Mouse (Mus musculus) stomach, embryonic 14.5 days (tissue): ENCODE data around the gene Nmu. TPM values are rescaled to one million over a fixed set of nuclear protein-coding genes. Genes with fewer than 3 reads are reported as not detected.

Experiments used
- ATAC-seq: fragments of 200-750 bp; cut with Nextera tagmentation; 2 replicates; pipeline ENCODE4 v1.8.0; 2017; ENCODE audit warnings: low read depth, moderate TSS enrichment; ENCODE audit not compliant: insufficient number of reproducible peaks, insufficient read depth, low FRiP score
- H3K27ac ChIP-seq: fragments of 300-500 bp; sonication (generic); 2 replicates; pipeline ENCODE4 v1.5.1; 2014; ENCODE audit warnings: mild to moderate bottlenecking, low read length, moderate library complexity, mixed read lengths
- H3K27me3 ChIP-seq: fragments of 300-500 bp; sonication (generic); 2 replicates; pipeline ENCODE4 v1.6.1; 2014; ENCODE audit warnings: low read length, control low read depth, mixed read lengths; ENCODE audit not compliant: control insufficient read depth, insufficient read depth
- H3K36me3 ChIP-seq: fragments of 300-500 bp; sonication (generic); 2 replicates; pipeline ENCODE4 v1.6.1; 2014; ENCODE audit warnings: mild to moderate bottlenecking, control low read depth, low read length, moderate library complexity, mixed read lengths; ENCODE audit not compliant: control insufficient read depth, insufficient read depth
- H3K4me1 ChIP-seq: fragments of 300-500 bp; sonication (generic); 2 replicates; pipeline ENCODE4 v1.6.1; 2014; ENCODE audit warnings: low read length, control low read depth, mixed read lengths; ENCODE audit not compliant: control insufficient read depth, insufficient read depth
- H3K4me2 ChIP-seq: fragments of 300-500 bp; sonication (generic); replicated peaks from 2 replicates; pipeline ENCODE4 v1.6.1; 2014; ENCODE audit warnings: low read depth, low read length, control low read depth
- H3K4me3 ChIP-seq: fragments of 300-500 bp; sonication (generic); 2 replicates; pipeline ENCODE4 v1.5.1; 2014; ENCODE audit warnings: low read depth, low read length, control low read depth
- H3K9ac ChIP-seq: fragments of 300-500 bp; sonication (generic); replicated peaks from 2 replicates; pipeline ENCODE4 v1.6.1; 2014; ENCODE audit warnings: low read depth, mild to moderate bottlenecking, control low read depth, low read length, moderate library complexity, mixed read lengths
- H3K9me3 ChIP-seq: fragments of 300-500 bp; sonication (generic); 2 replicates; pipeline ENCODE4 v1.6.1; 2016; ENCODE audit warnings: low read depth, low read length, control low read depth; ENCODE audit not compliant: control insufficient read depth
- WGBS: fragments of 180-500 bp; shearing (Covaris S2); extraction: QIAGEN DNeasy Blood & Tissue Kit; methylation state at CpG from one replicate; pipeline ENCODE4 v1.1.7; 2014; 5-methylcytosine and 5-hydroxymethylcytosine counted together
- polyA plus RNA-seq: library from polyadenylated mRNA; unstranded; fragments of >200 nt; fragmentation: Nextera tagmentation; extraction: Ambion mirVana; gene quantifications from 2 replicates; pipeline ENCODE4 v1.2.1, GENCODE M21; 2014

Nmu gene
- polyA plus RNA-seq, 1 experiment from 2014 or later = not detected

DNA sequence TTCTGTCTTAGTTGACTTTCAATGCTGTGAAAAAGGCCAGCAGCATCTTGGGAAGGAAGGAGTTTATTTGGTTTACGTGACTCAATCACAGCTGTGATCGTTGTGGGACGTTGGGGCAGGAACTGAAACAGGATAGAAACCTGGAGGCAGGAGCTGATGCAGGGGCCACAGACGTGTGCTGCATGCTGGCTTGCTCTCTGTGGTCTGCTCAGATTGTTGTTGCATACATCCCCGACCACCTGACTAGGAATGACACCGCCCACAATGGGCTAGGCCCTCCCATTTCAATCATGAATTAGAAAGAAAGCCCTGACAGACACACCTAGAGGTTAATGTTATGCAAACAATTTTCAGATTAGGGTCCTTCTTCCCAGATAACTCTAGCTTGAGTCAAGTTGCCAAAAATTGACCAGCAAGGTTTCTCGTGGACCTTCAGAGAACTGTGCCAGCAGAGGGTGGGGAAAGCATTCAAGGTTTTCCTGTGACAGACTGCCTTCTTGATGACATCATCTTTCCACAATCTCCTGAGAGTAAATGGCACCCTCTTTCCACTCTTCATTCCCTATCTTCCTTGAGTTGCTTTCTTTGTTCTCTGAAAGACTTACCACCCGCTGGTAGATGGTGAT is 5.7 kb upstream of the Nmu start:
- Histone ChIP-seq H3K4me2 (no peak overlapping the region), H3K4me3 (no peak overlapping the region), H3K27me3 (no peaks in the 10 kb centered on the region), H3K4me1 (no peaks in the 10 kb centered on the region), H3K9me3 (no peaks in the 10 kb centered on the region), H3K9ac (no peak overlapping the region), H3K36me3 (no peaks in the 10 kb centered on the region), H3K27ac (no peak overlapping the region)
- WGBS = 74% methylated on average over 8 of the region's 8 CpGs
- ATAC-seq = no peak

GRCm38 (mm10) chr5:76365406-76365805 is 1.8 kb upstream of the Nmu start:
- no peak for ATAC-seq
- Histone ChIP-seq H3K9me3 (no peaks in the 10 kb centered on the region), H3K27ac (no peak overlapping the region), H3K9ac (no peak overlapping the region), H3K36me3 (no peaks in the 10 kb centered on the region), H3K4me1 (0 out of 2 replicates have a peak, but pooled peaks cover 5% of the 10 kb centered on the region), H3K4me3 (no peak overlapping the region), H3K4me2 (no peak overlapping the region), H3K27me3 (0 out of 2 replicates have a peak, but pooled peaks cover 7% of the 10 kb centered on the region)
- 36% methylated on average over 5 of the region's 5 CpGs for WGBS

DNA sequence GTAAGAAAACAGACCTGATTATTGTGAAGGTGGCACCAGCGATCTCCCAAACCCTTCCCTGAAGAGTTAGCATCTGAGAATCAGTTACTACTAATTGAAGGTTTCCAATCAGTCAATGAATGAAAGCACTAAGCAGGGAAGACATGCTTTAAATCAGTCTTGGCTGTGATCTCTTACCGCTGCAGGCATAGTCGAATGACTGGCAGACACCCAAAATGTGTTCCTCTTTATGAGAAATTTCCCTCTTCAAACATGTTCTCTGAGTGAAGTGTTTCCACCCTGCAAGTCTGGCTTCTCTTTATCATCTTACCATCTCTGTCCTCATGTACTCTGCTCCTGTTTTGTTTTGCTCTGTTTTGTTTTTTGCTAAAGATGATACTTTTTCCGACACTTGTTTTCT is 2.8 kb downstream of the Nmu start:
- Histone ChIP-seq H3K27me3 (0 out of 2 replicates have a peak, but pooled peaks cover 7% of the 10 kb centered on the region), H3K9me3 (no peaks in the 10 kb centered on the region), H3K9ac (no peak overlapping the region), H3K4me1 (0 out of 2 replicates have a peak, but pooled peaks cover 5% of the 10 kb centered on the region), H3K4me2 (no peak overlapping the region), H3K4me3 (no peak overlapping the region), H3K27ac (no peak overlapping the region), H3K36me3 (no peaks in the 10 kb centered on the region)
- no peak for ATAC-seq
- 75% methylated on average over 4 of the region's 4 CpGs for WGBS

- Histone ChIP-seq H3K9ac (no peak overlapping the region), H3K4me3 (no peak overlapping the region), H3K9me3 (no peaks in the 10 kb centered on the region), H3K27me3 (0 out of 2 replicates have a peak, but pooled peaks cover 7% of the 10 kb centered on the region), H3K36me3 (no peaks in the 10 kb centered on the region), H3K4me2 (no peak overlapping the region), H3K4me1 (0 out of 2 replicates have a peak, but pooled peaks cover 5% of the 10 kb centered on the region), H3K27ac (no peak overlapping the region)
- 64% methylated on average over 1 of the region's 1 CpGs for WGBS
- ATAC-seq = no peak
Measured at GRCm38 (mm10) chr5:76360057-76360456, 3.5 kb downstream of the Nmu start.

DNA sequence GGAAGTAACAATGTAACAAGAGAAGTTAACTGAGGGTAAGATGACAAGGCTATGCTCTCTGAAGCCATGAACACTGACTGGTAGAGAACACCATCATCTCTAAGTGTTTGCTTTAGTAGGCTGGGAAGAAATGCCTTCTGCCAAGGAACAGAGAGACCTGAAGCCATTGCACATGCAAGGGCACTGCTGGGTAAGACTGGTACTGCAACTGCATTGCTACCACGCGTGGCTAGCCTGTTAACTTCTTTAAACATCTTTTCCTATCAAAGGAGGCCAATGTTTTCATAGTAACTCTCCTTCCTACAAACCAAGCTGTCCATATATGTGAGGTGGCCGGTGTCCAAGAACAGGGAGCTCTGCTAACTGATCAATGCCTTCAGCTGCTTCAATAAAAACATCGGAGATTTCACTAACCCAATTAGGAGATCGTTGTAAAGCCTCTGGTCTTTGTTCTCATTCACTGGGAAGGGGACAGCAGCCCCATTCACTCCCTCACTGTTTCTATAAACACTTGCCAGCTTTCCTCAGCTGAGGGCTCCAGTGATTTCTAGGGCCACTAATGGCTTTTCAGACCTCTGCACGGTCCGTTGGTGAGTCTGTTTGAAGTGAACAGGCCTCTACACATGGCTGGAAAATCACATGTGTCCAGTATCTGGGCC is 11.5 kb downstream of the Nmu start:
- Histone ChIP-seq H3K4me1 (no peaks in the 10 kb centered on the region), H3K9me3 (no peaks in the 10 kb centered on the region), H3K27ac (no peak overlapping the region), H3K9ac (no peak overlapping the region), H3K4me3 (no peak overlapping the region), H3K27me3 (no peaks in the 10 kb centered on the region), H3K4me2 (no peak overlapping the region), H3K36me3 (no peaks in the 10 kb centered on the region)
- 53% methylated on average over 7 of the region's 7 CpGs for WGBS
- ATAC-seq = no peak

DNA sequence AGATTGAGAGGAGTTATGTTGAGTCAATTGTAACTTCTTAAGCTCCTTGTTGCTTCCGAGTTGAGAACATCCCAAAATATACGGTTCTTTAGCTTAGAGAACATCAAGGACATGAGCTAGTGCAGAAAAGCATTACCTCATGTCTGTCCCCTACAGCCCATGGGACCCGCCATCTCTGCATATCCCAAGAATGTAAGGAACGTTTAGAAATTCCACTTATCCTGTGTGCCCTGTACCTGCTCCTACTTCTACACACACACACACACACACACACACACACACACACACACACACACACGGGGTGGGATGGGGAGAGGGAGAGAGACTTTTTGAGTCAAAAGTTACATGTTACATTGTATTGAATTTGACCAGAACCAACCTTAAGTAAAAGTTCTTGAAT is 12.1 kb downstream of the Nmu start:
- Histone ChIP-seq H3K4me2 (no peak overlapping the region), H3K9ac (no peak overlapping the region), H3K4me3 (no peak overlapping the region), H3K27ac (no peak overlapping the region), H3K9me3 (no peaks in the 10 kb centered on the region), H3K36me3 (no peaks in the 10 kb centered on the region), H3K4me1 (no peaks in the 10 kb centered on the region), H3K27me3 (no peaks in the 10 kb centered on the region)
- no peak for ATAC-seq
- 78% methylated on average over 5 of the region's 5 CpGs for WGBS

GRCm38 (mm10) chr5:76346137-76346536 is 17.5 kb downstream of the Nmu start:
- ATAC-seq = no peak
- H3K36me3 ChIP-seq = no peaks in the 10 kb centered on the region
- WGBS = 49% methylated on average over 2 of the region's 2 CpGs
- no peaks in the 10 kb centered on the region for H3K4me1 ChIP-seq
- H3K27me3 ChIP-seq = no peaks in the 10 kb centered on the region
- no peak overlapping the region for H3K4me2 ChIP-seq
- no peak overlapping the region for H3K9ac ChIP-seq
- no peak overlapping the region for H3K4me3 ChIP-seq
- H3K9me3 ChIP-seq = no peaks in the 10 kb centered on the region
- no peak overlapping the region for H3K27ac ChIP-seq

DNA sequence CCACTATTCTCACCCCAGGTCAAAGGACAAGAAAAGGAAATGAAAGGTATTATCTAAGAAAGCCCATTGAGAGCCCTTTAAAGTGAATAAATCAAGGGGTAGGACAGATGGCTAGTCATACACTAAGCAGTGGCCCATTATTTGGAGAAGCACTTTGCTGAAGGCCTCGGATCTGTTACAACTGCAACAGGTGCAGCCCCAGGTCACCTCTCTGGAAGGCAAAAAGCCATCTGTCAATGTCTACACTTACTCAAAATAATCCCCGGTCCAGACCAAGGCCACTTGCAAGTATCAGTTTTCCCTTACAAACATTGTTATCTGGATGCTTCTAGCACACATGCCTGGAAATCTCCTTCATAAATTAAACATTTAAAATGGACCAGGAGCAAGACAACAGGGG is 22.7 kb downstream of the Nmu start:
- Histone ChIP-seq H3K27me3 (no peaks in the 10 kb centered on the region), H3K36me3 (no peaks in the 10 kb centered on the region), H3K4me2 (no peak overlapping the region), H3K4me1 (no peaks in the 10 kb centered on the region), H3K9ac (no peak overlapping the region), H3K4me3 (no peak overlapping the region), H3K27ac (no peak overlapping the region), H3K9me3 (no peaks in the 10 kb centered on the region)
- WGBS = 4% methylated on average over 2 of the region's 2 CpGs
- ATAC-seq = no peak
